ENCODE assay signal across 9 mouse cellular contexts in the genomic region with DNA sequence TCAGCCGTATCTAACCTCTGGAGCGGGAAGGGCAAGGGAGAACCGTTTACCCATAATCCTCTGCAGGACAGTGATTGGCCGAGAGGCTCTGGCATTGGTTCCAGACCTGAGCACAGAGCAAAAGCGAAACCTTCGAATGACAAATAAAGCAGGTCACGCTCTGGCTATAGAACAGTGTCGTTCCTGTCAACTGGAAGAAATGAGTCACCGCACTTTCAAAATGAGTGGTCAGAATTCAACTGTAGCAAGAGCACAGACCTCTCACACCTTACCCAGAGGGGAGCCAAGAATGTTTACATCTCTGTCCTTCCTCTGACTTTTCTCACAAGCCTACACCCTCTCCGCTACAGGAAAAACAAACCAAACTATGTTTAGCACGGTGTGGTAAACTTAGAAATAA. TPM values are rescaled to one million over a fixed set of nuclear protein-coding genes. Genes with fewer than 3 reads are reported as not detected.
A peak's percentile ranks its signal among the peaks of the same experiment; 100 is the strongest.
DNase-seq lines count a peak whose midpoint lies in the region; ATAC-seq and TF ChIP-seq lines count a peak whose summit lies in the region.
"Had no signal": no experiment of that assay in that cellular context is flagged by ENCODE, and none has a peak within 500 bp of the region (broad histone marks: within the 10 kb centered on the region; RNA-seq: fewer than 3 reads in every experiment).

No protein-coding gene starts in this region.

- H3K27ac ChIP-seq in heart, embryonic 10.5 days = no peak overlapping the region
- H3K27ac ChIP-seq in kidney, adult 2 months (ENCODE audit: insufficient read depth, low read depth, low read length) = peak overlapping the region; percentile 89

- no peak for TF ChIP-seq CTCF in kidney, adult 2 months (conservative IDR thresholded peaks at IDR 0.05; ENCODE audit: insufficient read depth, insufficient read length, low read depth, low read length)

- intact Hi-C loops in gastrocnemius, postnatal 14 days (cut with DNase I; ENCODE audit: low total_unique reads) = loop anchor here (10.0 kb wide), 1 partner anchor 376 kb away; no protein-coding TSS in a partner anchor

- TF ChIP-seq POLR2A in kidney, adult 2 months (IDR thresholded peaks at IDR 0.05; ENCODE audit: low read depth, low read length) = no peak

- no peaks in the 10 kb centered on the region for H3K9me3 ChIP-seq in heart, embryonic 10.5 days

- DNase-seq in heart, adult 11 months = peak; percentile 99
- no peak for DNase-seq in heart, embryonic 10.5 days (ENCODE audit: low spot score)
- DNase-seq in CD4-positive, CD25-positive, alpha-beta regulatory T cell, adult 2 months (ENCODE audit: low read depth, low spot score) = peak; percentile 91
- peak; percentile 24 for DNase-seq in gastrocnemius, postnatal 14 days
- DNase-seq in kidney, adult 2 months = peak; percentile 96
- no peak for DNase-seq in cerebellum, adult 11-12 months
- DNase-seq in urinary bladder, postnatal 4 days (ENCODE audit: low spot score in 2 of 2) = no peak

- no peaks in the 10 kb centered on the region for H3K36me3 ChIP-seq in heart, embryonic 10.5 days
- H3K36me3 ChIP-seq in kidney, adult 2 months (ENCODE audit: control insufficient read depth, insufficient read depth, low read length) = no peaks in the 10 kb centered on the region

- no peaks in the 10 kb centered on the region for H3K4me1 ChIP-seq in heart, embryonic 10.5 days
- peaks cover 9% of the 10 kb centered on the region; the same call in 1 of the 2 replicates for H3K4me1 ChIP-seq in kidney, adult 2 months (ENCODE audit: control insufficient read depth, insufficient read depth, low read length)

- H3K27me3 ChIP-seq in heart, embryonic 10.5 days (ENCODE audit: insufficient read depth, poor library complexity, severe bottlenecking) = no peaks in the 10 kb centered on the region
- no peaks in the 10 kb centered on the region for H3K27me3 ChIP-seq in kidney, adult 2 months (replicated peaks; ENCODE audit: control insufficient read depth, insufficient read depth, low read length)

- WGBS in heart, embryonic 10.5 days = 73% methylated on average over 11 of the region's 11 CpGs
- WGBS in kidney, adult 2 months = 5% methylated on average over 11 of the region's 11 CpGs

- peak; percentile 93 for ATAC-seq in megakaryocyte progenitor cell, adult 5-6 weeks (replicated peaks; ENCODE audit: poor library complexity)

- no peak overlapping the region for H3K4me3 ChIP-seq in heart, embryonic 10.5 days
- H3K4me3 ChIP-seq in kidney, adult 2 months (ENCODE audit: insufficient read depth, low read depth, low read length) = 0 out of 2 replicates have a peak overlapping the region, but pooled peaks have one; percentile 26

RNA-seq across cellular contexts. Expression of a gene that starts 45.4 kb away (rescaled TPM):
- polyA plus RNA-seq in heart, embryonic 10.5 days (2016; fragmentation: Nextera tagmentation; extraction: Ambion mirVana) = 1.3 TPM in 2 replicates
- under 1 TPM; 0.55 to 0.69 TPM for total RNA-seq in gastrocnemius, postnatal 14 days (2021)
- polyA plus RNA-seq in kidney, adult 2 months (2012; rRNA removed) = 185 and 205 TPM in 2 replicates
- total RNA-seq in megakaryocyte progenitor cell, adult 5-6 weeks (2015) = not detected in 2 replicates
- not detected in 2 replicates for total RNA-seq in megakaryocyte progenitor cell, adult 5-6 weeks (2017)
- total RNA-seq: MEL had no signal

Comparison
In these comparisons a context has a peak if more than half of its experiments do, and no peak if none do; other contexts are left out.
1. DNase-seq: peak in heart, adult 11 months (single experiment), CD4-positive, CD25-positive, alpha-beta regulatory T cell, adult 2 months (single experiment), gastrocnemius, postnatal 14 days (single experiment) and kidney, adult 2 months (single experiment); none in heart, embryonic 10.5 days (single experiment), cerebellum, adult 11-12 months (single experiment) and urinary bladder, postnatal 4 days (0 of 2).